Mouse (Mus musculus) neural tube, embryonic 13.5 days (tissue): ENCODE results near the gene Lefty1. TPM values are rescaled to one million over a fixed set of nuclear protein-coding genes. Genes with fewer than 3 reads are reported as not detected.
A peak's percentile ranks its signal among the peaks of the same experiment; 100 is the strongest.

Source experiments
- ATAC-seq: fragments of 200-750 bp; cut with Nextera tagmentation; 2 replicates; pipeline ENCODE4 v1.8.0; 2017; ENCODE audit warnings: low read depth, mild to moderate bottlenecking, moderate TSS enrichment, moderate library complexity
- H3K27ac ChIP-seq: fragments of 300-500 bp; sonication (generic); replicated peaks from 2 replicates; pipeline ENCODE4 v1.5.1; 2015; ENCODE audit warnings: moderate library complexity, mild to moderate bottlenecking, inconsistent platforms
- H3K27me3 ChIP-seq: fragments of 300-500 bp; sonication (generic); 2 replicates; pipeline ENCODE4 v1.6.1; 2015; ENCODE audit warnings: mild to moderate bottlenecking, inconsistent platforms
- H3K36me3 ChIP-seq: fragments of 300-500 bp; sonication (generic); 2 replicates; pipeline ENCODE4 v1.6.1; 2015; ENCODE audit warnings: mild to moderate bottlenecking, inconsistent platforms
- H3K4me1 ChIP-seq: fragments of 300-500 bp; sonication (generic); replicated peaks from 2 replicates; pipeline ENCODE4 v1.6.1; 2015; ENCODE audit warnings: inconsistent platforms
- H3K4me2 ChIP-seq: fragments of 300-500 bp; sonication (generic); 2 replicates; pipeline ENCODE4 v1.6.1; 2015; ENCODE audit warnings: inconsistent platforms, mild to moderate bottlenecking, moderate library complexity
- H3K4me3 ChIP-seq: fragments of 300-500 bp; sonication (generic); 2 replicates; pipeline ENCODE4 v1.5.1; 2015; ENCODE audit warnings: mild to moderate bottlenecking, inconsistent platforms
- H3K9ac ChIP-seq: fragments of 300-500 bp; sonication (generic); 2 replicates; pipeline ENCODE4 v1.6.1; 2015; ENCODE audit warnings: moderate library complexity, mild to moderate bottlenecking, inconsistent platforms
- H3K9me3 ChIP-seq: fragments of 300-500 bp; sonication (generic); 2 replicates; pipeline ENCODE4 v1.6.1; 2016; ENCODE audit warnings: inconsistent platforms
- WGBS: fragments of 180-500 bp; shearing (Covaris S2); methylation state at CpG from one replicate; pipeline ENCODE4 v1.1.7; 2015; 5-methylcytosine and 5-hydroxymethylcytosine counted together
- polyA plus RNA-seq: library from polyadenylated mRNA; unstranded; fragments of >200 nt; fragmentation: Nextera tagmentation; extraction: Ambion mirVana; gene quantifications from 2 replicates; pipeline ENCODE4 v1.2.1, GENCODE M21; 2015

The Lefty1 gene
- polyA plus RNA-seq, 1 experiment from 2014 or later: 0.49 TPM

- no peak overlapping the region for H3K4me2 ChIP-seq
- peaks cover 33% of the 10 kb centered on the region for H3K4me1 ChIP-seq
- no peaks in the 10 kb centered on the region for H3K9me3 ChIP-seq
- H3K27me3 ChIP-seq: peaks cover 56% of the 10 kb centered on the region
- no peak overlapping the region for H3K9ac ChIP-seq
- ATAC-seq: no peak
- WGBS: 86% methylated on average over 1 of the region's 1 CpGs
- H3K4me3 ChIP-seq: no peak overlapping the region
- H3K27ac ChIP-seq: no peak overlapping the region
- H3K36me3 ChIP-seq: no peaks in the 10 kb centered on the region
Measured at GRCm38 (mm10) chr1:180943896-180944295, 9.1 kb downstream of the Lefty1 start.

- no peak for ATAC-seq
- Histone ChIP-seq H3K4me1 (peaks cover 33% of the 10 kb centered on the region), H3K4me3 (no peak overlapping the region), H3K36me3 (no peaks in the 10 kb centered on the region), H3K27ac (no peak overlapping the region), H3K9ac (no peak overlapping the region), H3K27me3 (peaks cover 56% of the 10 kb centered on the region), H3K9me3 (no peaks in the 10 kb centered on the region), H3K4me2 (no peak overlapping the region)
- 72% methylated on average over 4 of the region's 4 CpGs for whole genome bisulfite sequencing
Measured at GRCm38 (mm10) chr1:180944553-180944952, 9.7 kb downstream of the Lefty1 start.

DNA sequence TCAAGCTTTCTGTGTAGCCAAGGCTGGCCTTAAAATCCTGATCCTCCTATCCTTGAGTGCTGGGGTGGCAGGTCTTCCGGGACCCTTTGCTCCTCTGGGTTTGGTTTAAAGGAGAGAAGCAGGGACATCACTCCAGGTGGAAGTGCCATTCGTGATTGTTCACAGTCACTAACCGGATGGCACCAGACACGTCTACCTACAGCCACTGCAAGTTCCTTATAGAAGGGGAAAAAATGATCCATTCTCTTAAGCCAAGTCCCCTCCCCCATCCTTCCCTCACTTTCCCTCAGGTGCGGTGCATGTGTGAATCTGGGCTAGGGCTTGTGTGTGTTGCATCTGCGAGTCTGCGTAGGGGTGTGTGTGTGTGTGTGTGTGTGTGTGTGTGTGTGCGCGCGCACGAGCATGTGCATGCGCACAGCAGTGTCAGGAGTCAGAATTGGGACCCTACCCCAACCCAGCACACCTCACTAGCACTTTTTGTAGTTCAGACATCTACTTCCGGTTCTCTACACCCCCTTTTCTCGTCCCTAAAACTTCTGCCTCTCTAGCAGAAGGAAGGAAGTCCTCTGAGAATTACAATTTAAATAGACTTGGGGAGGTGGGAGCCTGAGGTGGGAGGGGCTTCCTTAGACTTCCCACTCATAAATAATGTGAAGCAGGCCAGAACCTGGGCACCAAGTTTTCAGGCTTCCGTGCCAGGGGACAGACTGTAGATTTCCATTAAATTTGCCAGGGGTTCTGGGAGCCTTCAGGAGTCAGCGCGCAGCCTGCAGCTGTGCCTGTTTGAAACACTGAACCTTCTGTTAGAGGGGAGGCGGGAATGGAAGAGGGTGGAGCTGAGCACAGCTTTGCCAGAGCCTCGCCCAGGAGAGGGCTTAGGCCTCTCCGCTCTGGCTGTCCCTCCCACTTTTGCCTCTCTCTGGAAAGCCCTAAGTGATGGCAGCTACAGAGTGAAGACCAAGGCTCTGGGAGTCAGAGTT, 10.5 kb downstream of the Lefty1 start:
- H3K4me2 ChIP-seq: peak overlapping the region; percentile 18
- H3K27me3 ChIP-seq: peaks cover 51% of the 10 kb centered on the region
- WGBS: 31% methylated on average over 20 of the region's 20 CpGs

GRCm38 (mm10) chr1:180946448-180946847, 11.6 kb downstream of the Lefty1 start:
- WGBS: 84% methylated on average over 6 of the region's 6 CpGs
- ATAC-seq: no peak
- no peaks in the 10 kb centered on the region for H3K9me3 ChIP-seq
- no peak overlapping the region for H3K4me3 ChIP-seq
- peaks cover 33% of the 10 kb centered on the region for H3K4me1 ChIP-seq
- H3K9ac ChIP-seq: no peak overlapping the region
- no peak overlapping the region for H3K4me2 ChIP-seq
- no peaks in the 10 kb centered on the region for H3K36me3 ChIP-seq
- no peak overlapping the region for H3K27ac ChIP-seq
- peaks cover 39% of the 10 kb centered on the region for H3K27me3 ChIP-seq

More for the DNA sequence above, 10.5 kb downstream of the Lefty1 start:
- H3K9me3 ChIP-seq: no peaks in the 10 kb centered on the region
- H3K4me3 ChIP-seq: no peak overlapping the region
- H3K9ac ChIP-seq: 0 out of 2 replicates have a peak overlapping the region, but pooled peaks have one; percentile 5
- no peak for ATAC-seq
- peaks cover 33% of the 10 kb centered on the region for H3K4me1 ChIP-seq
- 0 out of 2 replicates have a peak overlapping the region, but pooled peaks have one; percentile 0 for H3K27ac ChIP-seq
- H3K36me3 ChIP-seq: no peaks in the 10 kb centered on the region

- H3K4me3 ChIP-seq: no peak overlapping the region
- WGBS: 77% methylated on average over 6 of the region's 6 CpGs
- no peaks in the 10 kb centered on the region for H3K4me1 ChIP-seq
- H3K9me3 ChIP-seq: no peaks in the 10 kb centered on the region
- no peak overlapping the region for H3K4me2 ChIP-seq
- ATAC-seq: no peak
- H3K9ac ChIP-seq: no peak overlapping the region
- no peak overlapping the region for H3K27ac ChIP-seq
- no peaks in the 10 kb centered on the region for H3K27me3 ChIP-seq
- no peaks in the 10 kb centered on the region for H3K36me3 ChIP-seq
Measured at GRCm38 (mm10) chr1:180952085-180952746, 17.4 kb downstream of the Lefty1 start.

DNA sequence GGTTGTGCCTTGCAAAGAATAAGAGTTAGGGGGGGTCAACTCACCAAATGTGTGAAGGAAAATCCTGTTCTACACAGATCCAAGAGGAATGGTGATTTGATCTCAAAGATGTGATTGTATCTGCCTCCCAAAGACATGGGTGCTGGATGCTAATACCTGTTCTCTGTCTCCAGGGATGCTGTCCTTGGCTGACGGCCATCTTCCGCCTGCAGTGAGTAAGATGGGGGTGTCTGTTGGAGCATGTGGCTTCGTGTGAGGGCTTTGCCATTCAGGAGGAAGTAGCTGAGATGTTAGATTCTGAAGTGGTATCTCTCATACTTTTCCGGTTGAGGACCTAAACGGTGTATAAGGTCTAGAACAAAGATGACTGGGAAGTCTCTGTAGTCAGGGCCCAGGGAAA, 18.0 kb downstream of the Lefty1 start:
- no peaks in the 10 kb centered on the region for H3K36me3 ChIP-seq
- H3K9ac ChIP-seq: no peak overlapping the region
- no peak overlapping the region for H3K4me2 ChIP-seq
- ATAC-seq: no peak
- H3K4me1 ChIP-seq: no peaks in the 10 kb centered on the region
- no peak overlapping the region for H3K27ac ChIP-seq
- whole genome bisulfite sequencing: 94% methylated on average over 5 of the region's 5 CpGs
- no peaks in the 10 kb centered on the region for H3K27me3 ChIP-seq
- H3K4me3 ChIP-seq: no peak overlapping the region
- H3K9me3 ChIP-seq: no peaks in the 10 kb centered on the region

DNA sequence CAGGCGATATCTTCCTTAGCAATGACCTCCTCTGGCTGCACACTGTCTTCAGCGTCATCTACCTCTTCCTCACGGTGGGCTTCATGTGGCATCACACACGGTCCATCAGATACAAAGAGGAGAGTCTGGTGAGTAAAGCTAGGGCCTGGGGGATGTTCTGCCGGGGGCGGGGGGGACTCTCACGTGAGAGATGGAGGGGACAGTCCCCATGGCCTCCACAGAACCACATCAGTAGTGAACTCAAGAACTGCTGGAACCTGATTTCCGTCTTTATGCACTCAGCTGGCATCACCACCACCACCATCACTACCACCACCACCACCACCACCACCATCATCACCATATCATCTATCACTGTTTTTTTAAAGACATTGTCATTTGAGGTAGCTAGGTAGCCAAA, 21.6 kb downstream of the Lefty1 start:
- Histone ChIP-seq H3K4me2 (no peak overlapping the region), H3K27me3 (no peaks in the 10 kb centered on the region), H3K9ac (no peak overlapping the region), H3K9me3 (no peaks in the 10 kb centered on the region), H3K4me3 (no peak overlapping the region), H3K36me3 (no peaks in the 10 kb centered on the region), H3K27ac (no peak overlapping the region), H3K4me1 (no peaks in the 10 kb centered on the region)
- no peak for ATAC-seq
- 94% methylated on average over 8 of the region's 8 CpGs for WGBS

GRCm38 (mm10) chr1:180956973-180957381, 22.2 kb downstream of the Lefty1 start:
- Histone ChIP-seq H3K4me2 (no peak overlapping the region), H3K27ac (no peak overlapping the region)

GRCm38 (mm10) chr1:180957989-180958388, 23.2 kb downstream of the Lefty1 start:
- 90% methylated on average over 3 of the region's 3 CpGs for WGBS
- ATAC-seq: no peak
- no peaks in the 10 kb centered on the region for H3K9me3 ChIP-seq
- no peak overlapping the region for H3K9ac ChIP-seq
- H3K4me1 ChIP-seq: no peaks in the 10 kb centered on the region
- H3K27me3 ChIP-seq: no peaks in the 10 kb centered on the region
- H3K4me3 ChIP-seq: no peak overlapping the region
- no peak overlapping the region for H3K4me2 ChIP-seq
- no peaks in the 10 kb centered on the region for H3K36me3 ChIP-seq
- H3K27ac ChIP-seq: no peak overlapping the region

More at GRCm38 (mm10) chr1:180956973-180957381, 22.2 kb downstream of the Lefty1 start:
- ATAC-seq: no peak
- H3K4me3 ChIP-seq: no peak overlapping the region
- H3K9me3 ChIP-seq: no peaks in the 10 kb centered on the region
- H3K9ac ChIP-seq: no peak overlapping the region
- WGBS: 76% methylated on average over 8 of the region's 8 CpGs
- H3K4me1 ChIP-seq: no peaks in the 10 kb centered on the region
- H3K27me3 ChIP-seq: no peaks in the 10 kb centered on the region
- no peaks in the 10 kb centered on the region for H3K36me3 ChIP-seq

DNA sequence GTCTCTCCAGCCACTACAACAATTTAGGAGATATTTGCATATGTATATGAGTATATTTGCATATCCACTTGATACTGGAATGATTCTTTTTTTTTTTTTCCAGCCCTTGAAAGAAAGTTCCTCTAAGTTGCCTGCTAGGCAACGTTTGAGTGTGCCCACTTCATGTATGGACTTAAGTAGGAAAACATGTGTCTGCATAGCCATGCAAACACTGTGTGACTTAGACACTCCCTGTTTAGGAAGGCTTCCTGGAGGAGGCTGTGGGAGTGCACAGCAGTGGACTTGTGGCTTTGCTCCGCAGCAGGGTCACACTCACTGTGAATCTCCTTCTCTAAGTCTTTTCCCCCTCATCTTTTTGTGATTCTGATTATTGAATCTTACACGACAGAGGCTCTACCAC, 24.0 kb downstream of the Lefty1 start:
- H3K27ac ChIP-seq: no peak overlapping the region
- H3K4me2 ChIP-seq: no peak overlapping the region
- H3K27me3 ChIP-seq: no peaks in the 10 kb centered on the region
- 64% methylated on average over 3 of the region's 3 CpGs for WGBS
- no peaks in the 10 kb centered on the region for H3K4me1 ChIP-seq
- H3K36me3 ChIP-seq: no peaks in the 10 kb centered on the region
- no peak for ATAC-seq
- no peak overlapping the region for H3K4me3 ChIP-seq
- H3K9ac ChIP-seq: no peak overlapping the region
- no peaks in the 10 kb centered on the region for H3K9me3 ChIP-seq

- no peak for ATAC-seq
- no peak overlapping the region for H3K4me2 ChIP-seq
- no peak overlapping the region for H3K9ac ChIP-seq
- H3K36me3 ChIP-seq: no peaks in the 10 kb centered on the region
- H3K4me3 ChIP-seq: no peak overlapping the region
- no peak overlapping the region for H3K27ac ChIP-seq
- H3K4me1 ChIP-seq: no peaks in the 10 kb centered on the region
- 90% methylated on average over 3 of the region's 3 CpGs for WGBS
- no peaks in the 10 kb centered on the region for H3K9me3 ChIP-seq
- H3K27me3 ChIP-seq: no peaks in the 10 kb centered on the region
Measured at GRCm38 (mm10) chr1:180965786-180966185, 31.0 kb downstream of the Lefty1 start.

DNA sequence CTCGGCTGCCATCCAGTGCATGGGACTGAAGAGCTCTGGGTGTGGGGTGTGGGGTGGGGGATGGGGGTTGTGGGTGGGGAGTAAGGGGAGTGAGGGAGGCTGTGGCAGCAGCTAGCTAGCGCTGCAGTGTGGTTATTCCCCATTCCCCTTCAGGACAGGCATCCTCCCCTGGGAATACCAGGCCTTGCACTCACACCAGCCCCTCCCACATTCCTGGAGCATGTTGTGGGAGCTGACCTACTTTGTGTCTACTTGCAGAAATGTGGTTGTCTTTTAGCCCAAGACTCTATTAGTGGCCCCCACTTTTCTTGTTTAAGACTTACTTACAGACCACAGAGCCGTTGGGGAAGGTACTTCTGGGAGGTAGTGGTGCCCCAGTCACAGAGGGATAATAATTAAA, 31.7 kb downstream of the Lefty1 start:
- 61% methylated on average over 3 of the region's 3 CpGs for WGBS
- Histone ChIP-seq H3K27me3 (no peaks in the 10 kb centered on the region), H3K36me3 (no peaks in the 10 kb centered on the region), H3K4me3 (no peak overlapping the region), H3K4me1 (no peaks in the 10 kb centered on the region), H3K9ac (no peak overlapping the region), H3K9me3 (no peaks in the 10 kb centered on the region), H3K27ac (no peak overlapping the region), H3K4me2 (no peak overlapping the region)
- ATAC-seq: no peak
